Mouse (Mus musculus): ENCODE measurements at regions not wholly inside any gene's neighbourhood (a gene's known extent, or its start where the extent isn't known, plus 50 kb on each side); places are given as distances from the start of the nearest gene placed in this dataset.

- DNase-seq (ENCODE audit: low spot score in 2 of 2) = no peak
Measured at GRCm38 (mm10) chr12:17113465-17114177, 63.1 kb downstream of the Kcnf1 start.

- DNase-seq (ENCODE audit: low spot score in 2 of 2) = no peak
Measured at GRCm38 (mm10) chr12:17112781-17113464, 63.8 kb downstream of the Kcnf1 start.

- DNase-seq (ENCODE audit: low spot score in 2 of 2) = no peak
Measured at GRCm38 (mm10) chr12:17106220-17106619, 70.5 kb downstream of the Kcnf1 start.

GRCm38 (mm10) chr12:17105057-17105712 lies 71.5 kb downstream of the Kcnf1 start:
- no peak for DNase-seq (ENCODE audit: low spot score in 2 of 2)

- DNase-seq (ENCODE audit: low spot score in 2 of 2) = no peak
Measured at GRCm38 (mm10) chr12:17101842-17102241, 74.8 kb downstream of the Kcnf1 start.

- peak in 1 of 2 experiments; percentile 27 for DNase-seq (ENCODE audit: low spot score in 2 of 2)
Measured at GRCm38 (mm10) chr12:17097800-17098271, 78.9 kb downstream of the Kcnf1 start.

- no peak for DNase-seq (ENCODE audit: low spot score in 2 of 2)
Measured at GRCm38 (mm10) chr12:17094758-17095157, 81.9 kb downstream of the Kcnf1 start.

GRCm38 (mm10) chr12:17093772-17094171 lies 82.2 kb upstream of the 2410004P03Rik start:
- no peak for DNase-seq (ENCODE audit: low spot score in 2 of 2)

- peak in 1 of 2 experiments; percentile 37 for DNase-seq (ENCODE audit: low spot score in 2 of 2)
Measured at GRCm38 (mm10) chr12:17091058-17091457, 79.5 kb upstream of the 2410004P03Rik start.

- DNase-seq (ENCODE audit: low spot score in 2 of 2) = peak in 1 of 2 experiments; percentile 34
Measured at GRCm38 (mm10) chr12:17089710-17090339, 78.3 kb upstream of the 2410004P03Rik start.

- no peak for DNase-seq (ENCODE audit: low spot score in 2 of 2)
Measured at GRCm38 (mm10) chr12:17087388-17087787, 75.9 kb upstream of the 2410004P03Rik start.

- DNase-seq (ENCODE audit: low spot score in 2 of 2) = peak in 1 of 2 experiments; percentile 32
Measured at GRCm38 (mm10) chr12:17085209-17085574, 73.7 kb upstream of the 2410004P03Rik start.

- peak; percentile 72 to 77 for DNase-seq (ENCODE audit: low spot score in 2 of 2)
Measured at GRCm38 (mm10) chr12:17084499-17085208, 73.1 kb upstream of the 2410004P03Rik start.

GRCm38 (mm10) chr12:17071691-17072454 lies 60.3 kb upstream of the 2410004P03Rik start:
- peak in 1 of 2 experiments; percentile 43 for DNase-seq (ENCODE audit: low spot score in 2 of 2)

- DNase-seq (ENCODE audit: low spot score in 2 of 2) = peak; percentile 72 to 81
Measured at GRCm38 (mm10) chr12:17069808-17070207, 58.3 kb upstream of the 2410004P03Rik start.

- DNase-seq (ENCODE audit: low spot score in 2 of 2) = no peak
Measured at GRCm38 (mm10) chr12:17069161-17069560, 57.6 kb upstream of the 2410004P03Rik start.

GRCm38 (mm10) chr12:17063920-17064319 lies 52.4 kb upstream of the 2410004P03Rik start:
- no peak for DNase-seq (ENCODE audit: low spot score in 2 of 2)
